In genomic region chr8:120538397-120539240, GRCm38 (mm10) we compare ENCODE assay signal across 8 mouse cellular contexts. TPM values are rescaled to one million over a fixed set of nuclear protein-coding genes. Genes with fewer than 3 reads are reported as not detected.
DNase-seq lines count a peak whose midpoint lies in the region; ATAC-seq and TF ChIP-seq lines count a peak whose summit lies in the region.

No protein-coding gene starts in this region.

- H3K36me3 ChIP-seq in intestine, postnatal 0 days (ENCODE audit: control insufficient read depth, insufficient read depth): no peaks in the 10 kb centered on the region
- H3K36me3 ChIP-seq in liver, embryonic 12.5 days: peaks cover 13% of the 10 kb centered on the region
- H3K36me3 ChIP-seq in myocyte (ENCODE audit: control insufficient read depth, insufficient read depth): no peaks in the 10 kb centered on the region
- no peaks in the 10 kb centered on the region for H3K36me3 ChIP-seq in stomach, embryonic 14.5 days (ENCODE audit: control insufficient read depth, insufficient read depth, low read length)

- peak overlapping the region; percentile 96 for H3K27ac ChIP-seq in intestine, postnatal 0 days (ENCODE audit: low read depth, low read length)
- H3K27ac ChIP-seq in liver, embryonic 12.5 days: peak overlapping the region; percentile 94
- H3K27ac ChIP-seq in stomach, embryonic 14.5 days (ENCODE audit: low read length): peak overlapping the region; percentile 90

- peak overlapping the region; percentile 99 for H3K4me2 ChIP-seq in intestine, postnatal 0 days (replicated peaks; ENCODE audit: low read depth)
- H3K4me2 ChIP-seq in liver, embryonic 12.5 days: peak overlapping the region; percentile 100
- H3K4me2 ChIP-seq in myocyte (ENCODE audit: low read depth): peak overlapping the region; percentile 99
- peak overlapping the region; percentile 99 for H3K4me2 ChIP-seq in stomach, embryonic 14.5 days (replicated peaks; ENCODE audit: low read depth, low read length)

- 10% methylated on average over 37 of the region's 37 CpGs for WGBS in intestine, postnatal 0 days
- 1% methylated on average over 37 of the region's 37 CpGs for WGBS in liver, embryonic 12.5 days (ENCODE audit: insufficient replicate concordance)
- WGBS in stomach, embryonic 14.5 days: 6% methylated on average over 37 of the region's 37 CpGs

- no peak for TF ChIP-seq POLR2A in myocyte (IDR thresholded peaks at IDR 0.05; ENCODE audit: insufficient read length, low read depth)

- H3K79me2 ChIP-seq in myocyte (ENCODE audit: control insufficient read depth, insufficient read depth): peaks cover 14% of the 10 kb centered on the region

- peak; percentile 87 for DNase-seq in layer of hippocampus, adult 9-11 months
- DNase-seq in layer of hippocampus, adult 18-20 months (ENCODE audit: low spot score in 2 of 2): no peak
- DNase-seq in embryo, embryonic 10 days (ENCODE audit: low spot score): peak; percentile 83
- peak; percentile 98 for DNase-seq in heart, adult 11 months

- no peaks in the 10 kb centered on the region for H3K27me3 ChIP-seq in intestine, postnatal 0 days (replicated peaks; ENCODE audit: control insufficient read depth, insufficient read depth, low read length)
- no peaks in the 10 kb centered on the region for H3K27me3 ChIP-seq in liver, embryonic 12.5 days (replicated peaks)
- no peaks in the 10 kb centered on the region for H3K27me3 ChIP-seq in myocyte (ENCODE audit: control insufficient read depth, insufficient read depth, insufficient read length)
- no peaks in the 10 kb centered on the region for H3K27me3 ChIP-seq in stomach, embryonic 14.5 days (ENCODE audit: control insufficient read depth, insufficient read depth, low read length)

- H3K9me3 ChIP-seq in intestine, postnatal 0 days (ENCODE audit: control insufficient read depth): no peaks in the 10 kb centered on the region
- no peaks in the 10 kb centered on the region for H3K9me3 ChIP-seq in liver, embryonic 12.5 days (replicated peaks)
- no peaks in the 10 kb centered on the region for H3K9me3 ChIP-seq in stomach, embryonic 14.5 days (ENCODE audit: control insufficient read depth, low read depth, low read length)

- peak; percentile 72 for ATAC-seq in intestine, postnatal 0 days
- peak; percentile 15; the same call in 1 of the 2 replicates for ATAC-seq in liver, embryonic 12.5 days
- 0 out of 2 replicates have a peak, but pooled peaks have one; percentile 8 for ATAC-seq in stomach, embryonic 14.5 days (ENCODE audit: insufficient number of reproducible peaks, insufficient read depth, low FRiP score, low read depth)

- H3ac ChIP-seq in myocyte (ENCODE audit: control insufficient read depth, insufficient read length): no peak overlapping the region

- H3K4me1 ChIP-seq in intestine, postnatal 0 days (replicated peaks; ENCODE audit: control insufficient read depth, insufficient read depth, low read length): peaks cover 18% of the 10 kb centered on the region
- peaks cover 92% of the 10 kb centered on the region for H3K4me1 ChIP-seq in liver, embryonic 12.5 days
- H3K4me1 ChIP-seq in stomach, embryonic 14.5 days (ENCODE audit: control insufficient read depth, insufficient read depth, low read length): peaks cover 57% of the 10 kb centered on the region

- peak overlapping the region; percentile 62 for H3K4me3 ChIP-seq in intestine, postnatal 0 days (ENCODE audit: low read depth, low read length)
- peak overlapping the region; percentile 88 for H3K4me3 ChIP-seq in liver, embryonic 12.5 days
- H3K4me3 ChIP-seq in myocyte: peak overlapping the region; percentile 20
- peak overlapping the region; percentile 51 for H3K4me3 ChIP-seq in stomach, embryonic 14.5 days (ENCODE audit: low read depth, low read length)

- H3K9ac ChIP-seq in intestine, postnatal 0 days (ENCODE audit: low read depth, low read length): peak overlapping the region; percentile 53
- H3K9ac ChIP-seq in liver, embryonic 12.5 days: peak overlapping the region; percentile 93
- peak overlapping the region; percentile 54 for H3K9ac ChIP-seq in stomach, embryonic 14.5 days (replicated peaks; ENCODE audit: low read depth, low read length)

- TF ChIP-seq CTCF in intestine, postnatal 0 days (IDR thresholded peaks at IDR 0.05; ENCODE audit: low read depth): peak; percentile 58

TF ChIP-seq in myocyte, 11 proteins besides CTCF, POLR2A, EP300 and RAD21:
- TF ChIP-seq TCF3 (IDR thresholded peaks at IDR 0.05; ENCODE audit: insufficient read length, low read depth) (no peak), MAX (IDR thresholded peaks at IDR 0.05; ENCODE audit: low read depth) (no peak), SRF (IDR thresholded peaks at IDR 0.05; ENCODE audit: control insufficient read depth, insufficient read length, low read depth) (no peak), POLR2AphosphoS2 (IDR thresholded peaks at IDR 0.05; ENCODE audit: insufficient read length, low read depth) (no peak), MYOG (IDR thresholded peaks at IDR 0.05; ENCODE audit: control insufficient read depth in 1 of 3, insufficient read depth in 1 of 3, insufficient read length in 2 of 3, low read depth in 2 of 3) (peak in 1 of 3 experiments; percentile 70), TCF12 (IDR thresholded peaks at IDR 0.05; ENCODE audit: insufficient read depth, poor library complexity, severe bottlenecking) (no peak), REST (IDR thresholded peaks at IDR 0.05; ENCODE audit: insufficient read depth, insufficient read length) (no peak), USF1 (IDR thresholded peaks at IDR 0.05; ENCODE audit: low read depth) (no peak), E2F4 (IDR thresholded peaks at IDR 0.05; ENCODE audit: insufficient read depth) (no peak), CEBPB (IDR thresholded peaks at IDR 0.05; ENCODE audit: insufficient read depth, poor library complexity, severe bottlenecking) (peak; percentile 54; the same call in 1 of the 2 replicates), MYOD1 (IDR thresholded peaks at IDR 0.05; ENCODE audit: control insufficient read depth in 1 of 3, insufficient read length in 2 of 3, low read depth in 2 of 3) (peak in 1 of 3 experiments; percentile 75)
TF ChIP-seq in myocyte: peak in this region for 3.

RNA-seq across cellular contexts. Expression of gene Gins2, which starts 50.5 kb away (rescaled TPM):
- 1 to 10 TPM; 3.5 to 4.2 TPM for total RNA-seq in layer of hippocampus, adult 18-20 months (2021)
- polyA plus RNA-seq in intestine, postnatal 0 days (2015; fragmentation: Nextera tagmentation; extraction: Ambion mirVana): 23.1 and 23.7 TPM in 2 replicates
- 77.5 and 81.2 TPM in 2 replicates for polyA plus RNA-seq in liver, embryonic 12.5 days (2016; fragmentation: Nextera tagmentation; extraction: Ambion mirVana)
- 11.2 TPM for polyA plus RNA-seq in myocyte (2012; fragmentation: generic; extraction: Trizol)
- 112 and 118 TPM in 2 replicates for polyA plus RNA-seq in stomach, embryonic 14.5 days (2014; fragmentation: Nextera tagmentation; extraction: Ambion mirVana)

Comparison
In these comparisons a context has a peak if more than half of its experiments do, and no peak if none do; other contexts are left out.
1. DNase-seq: peak in layer of hippocampus, adult 9-11 months (single experiment), embryo, embryonic 10 days (single experiment) and heart, adult 11 months (single experiment); none in layer of hippocampus, adult 18-20 months (0 of 2).
2. ATAC-seq: peak in every context shown above with its lines; median percentile 72 in intestine, postnatal 0 days; 15 in liver, embryonic 12.5 days; 8 in stomach, embryonic 14.5 days.
3. H3K4me3 ChIP-seq: peak in every context shown above with its lines; median percentile 88 in liver, embryonic 12.5 days; 62 in intestine, postnatal 0 days; 51 in stomach, embryonic 14.5 days; 20 in myocyte.
4. Peak in every context shown above with its lines, with median percentiles within 50 percentile points of each other: H3K27ac ChIP-seq, H3K4me2 ChIP-seq and H3K9ac ChIP-seq.